14 mouse cellular contexts compared by ENCODE assay signal in the genomic region with DNA sequence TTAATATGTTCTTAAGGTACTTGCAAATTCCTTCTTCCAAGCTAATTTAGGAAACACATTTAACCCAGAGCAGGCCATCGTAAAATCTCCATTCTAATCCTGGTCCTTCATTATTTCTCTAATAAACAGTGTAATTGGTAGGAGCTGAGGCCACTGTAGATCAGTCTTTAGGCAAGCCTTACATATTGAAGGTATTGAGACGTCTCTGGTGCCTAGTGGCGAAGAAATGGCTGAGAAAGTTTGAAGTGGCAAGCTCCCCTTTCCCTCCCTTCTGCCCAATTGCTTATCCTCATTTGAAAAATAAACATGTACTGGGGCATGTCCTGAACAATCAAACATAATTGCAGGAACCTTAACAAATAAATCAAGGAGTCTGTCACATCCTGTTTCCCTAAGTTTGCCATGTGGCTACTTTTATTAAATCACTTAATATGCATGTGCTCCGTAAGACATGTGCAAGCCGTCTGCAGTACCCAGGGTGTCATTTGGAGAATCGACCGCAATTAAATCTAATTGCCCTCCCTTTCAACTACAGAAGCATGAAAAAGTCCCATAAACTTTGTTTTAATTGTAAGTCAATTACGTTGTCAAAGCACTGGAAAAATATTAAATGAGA.
"Had no signal": no experiment of that assay in that cellular context is flagged by ENCODE, and none has a peak within 500 bp of the region (broad histone marks: within the 10 kb centered on the region; RNA-seq: fewer than 3 reads in every experiment).

No protein-coding gene starts in this region.

- H3K27me3 ChIP-seq: kidney, embryonic 15.5 days; liver, embryonic 15.5 days; lung, embryonic 15.5 days; megakaryocyte, embryonic 14.5 days; midbrain, embryonic 12.5 days; stomach, embryonic 15.5 days had no signal

- ATAC-seq: intestine, postnatal 0 days had no signal

- H3K27ac ChIP-seq: kidney, embryonic 15.5 days; liver, embryonic 15.5 days; lung, embryonic 15.5 days; macrophage; midbrain, embryonic 12.5 days; stomach, embryonic 15.5 days had no signal

- H3K4me1 ChIP-seq: kidney, embryonic 15.5 days; liver, embryonic 15.5 days; lung, embryonic 15.5 days; megakaryocyte, embryonic 14.5 days; stomach, embryonic 15.5 days had no signal

- H3K4me3 ChIP-seq: kidney, embryonic 15.5 days; liver, embryonic 15.5 days; lung, embryonic 15.5 days; midbrain, embryonic 12.5 days; stomach, embryonic 15.5 days had no signal

- H3K36me3 ChIP-seq: kidney, embryonic 15.5 days; liver, embryonic 15.5 days; lung, embryonic 15.5 days; midbrain, embryonic 12.5 days; stomach, embryonic 15.5 days had no signal

- DNase-seq: kidney, postnatal 25 days; layer of hippocampus, postnatal 36 days; right cerebral cortex, postnatal 14 days; thymus, adult 2 months; thymus, postnatal 25 days had no signal

- H3K9ac ChIP-seq: kidney, embryonic 15.5 days; liver, embryonic 15.5 days; lung, embryonic 15.5 days; midbrain, embryonic 12.5 days; stomach, embryonic 15.5 days had no signal

- H3K9me3 ChIP-seq: kidney, embryonic 15.5 days; liver, embryonic 15.5 days; lung, embryonic 15.5 days; midbrain, embryonic 12.5 days; stomach, embryonic 15.5 days had no signal

- H3K4me2 ChIP-seq: kidney, embryonic 15.5 days; liver, embryonic 11.5 days; liver, embryonic 15.5 days; lung, embryonic 15.5 days; midbrain, embryonic 12.5 days; stomach, embryonic 15.5 days had no signal
